Mouse (Mus musculus): ENCODE data around the gene Tbc1d14.
A peak's percentile ranks its signal among the peaks of the same experiment; 100 is the strongest.

The Tbc1d14 gene

DNA sequence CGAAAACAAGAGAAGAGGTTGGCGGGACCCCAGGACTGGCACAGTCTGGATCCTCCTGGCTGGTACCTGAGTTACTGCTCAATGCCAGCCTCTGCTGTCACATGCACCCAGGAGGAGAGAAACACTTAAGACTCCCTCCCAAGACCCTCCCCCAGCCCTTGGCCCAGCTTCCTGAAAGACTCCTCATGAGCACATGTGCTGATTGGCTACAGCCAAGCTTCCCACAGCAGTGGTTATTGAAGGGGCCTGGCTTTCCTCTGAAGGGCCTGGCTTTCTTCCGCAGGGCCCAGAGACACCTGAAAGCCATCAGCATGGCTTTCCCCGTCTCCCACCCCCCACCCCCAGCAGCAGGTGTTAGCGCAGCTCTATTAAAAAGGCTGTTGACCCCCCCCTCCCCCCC is at the start of gene Tbc1d14:
Gene Tbc1d14 (minus strand): TSS at position 101 of the 400 bp plus-strand sequence.
- DNase-seq (ENCODE audit: inconsistent age in 2 of 2, low spot score in 1 of 2) = no peak

DNA sequence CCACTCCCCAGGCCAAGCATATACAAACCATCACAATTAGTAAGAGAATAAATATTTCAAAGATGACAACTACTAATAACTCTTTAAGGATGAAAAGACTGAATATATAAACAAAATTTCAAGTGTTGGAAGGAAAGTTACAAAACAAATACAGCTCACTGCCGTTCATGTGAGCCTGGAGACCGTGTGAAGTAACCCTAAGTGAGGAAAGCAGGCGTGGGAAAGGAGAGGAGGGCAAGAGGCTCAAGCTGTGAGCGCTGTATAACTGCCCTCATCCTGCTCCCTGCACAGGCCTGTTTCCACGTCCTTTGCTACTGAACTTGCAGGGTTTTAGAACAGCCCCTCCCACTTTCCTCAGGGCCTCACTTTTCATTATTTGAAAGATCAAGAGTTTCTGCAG is 32.5 kb upstream of the Tbc1d14 start:
- no peak for DNase-seq (ENCODE audit: inconsistent age in 2 of 2, low spot score in 1 of 2)

DNA sequence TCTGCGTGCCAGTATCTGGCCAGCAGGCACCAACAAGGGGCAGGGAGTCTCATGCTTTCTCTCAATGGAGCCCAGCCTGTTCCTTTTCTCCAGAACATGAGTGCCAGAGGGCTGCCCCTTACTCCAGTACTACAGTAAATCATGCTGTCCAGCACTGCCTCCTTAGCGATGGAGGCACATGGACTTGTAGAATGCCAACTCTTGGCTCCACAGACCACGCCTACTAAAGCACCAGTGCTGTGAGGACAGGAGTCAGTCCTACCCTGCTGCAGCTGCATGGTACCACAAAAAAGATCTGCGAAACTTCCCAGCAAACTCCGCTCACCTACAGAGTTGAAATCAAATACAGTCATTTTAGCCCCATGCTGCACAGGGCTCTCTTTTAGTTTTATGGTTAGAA is 30.6 kb upstream of the Tbc1d14 start:
- DNase-seq (ENCODE audit: inconsistent age in 2 of 2, low spot score in 1 of 2) = no peak

DNA sequence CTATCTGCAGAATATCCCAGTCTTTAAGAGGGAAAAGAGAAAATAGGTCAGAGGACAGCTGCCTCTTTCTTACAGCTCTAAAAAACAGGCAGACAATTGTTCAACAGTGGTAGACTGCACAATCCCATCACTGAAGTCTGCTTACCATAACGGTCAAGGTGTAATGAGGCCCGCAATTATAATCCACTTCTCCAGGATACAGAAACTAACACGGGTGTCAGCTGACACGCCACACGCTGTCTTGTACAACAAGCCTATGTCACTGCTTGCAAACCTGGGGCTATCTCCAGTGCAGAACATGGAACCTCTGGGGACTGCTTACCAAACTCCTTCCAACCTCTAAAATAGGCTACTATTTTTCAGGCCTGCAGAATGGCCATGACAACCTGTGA is 28.0 kb upstream of the Tbc1d14 start:
- peak in 1 of 2 experiments; percentile 67 for DNase-seq (ENCODE audit: inconsistent age in 2 of 2, low spot score in 1 of 2)

DNA sequence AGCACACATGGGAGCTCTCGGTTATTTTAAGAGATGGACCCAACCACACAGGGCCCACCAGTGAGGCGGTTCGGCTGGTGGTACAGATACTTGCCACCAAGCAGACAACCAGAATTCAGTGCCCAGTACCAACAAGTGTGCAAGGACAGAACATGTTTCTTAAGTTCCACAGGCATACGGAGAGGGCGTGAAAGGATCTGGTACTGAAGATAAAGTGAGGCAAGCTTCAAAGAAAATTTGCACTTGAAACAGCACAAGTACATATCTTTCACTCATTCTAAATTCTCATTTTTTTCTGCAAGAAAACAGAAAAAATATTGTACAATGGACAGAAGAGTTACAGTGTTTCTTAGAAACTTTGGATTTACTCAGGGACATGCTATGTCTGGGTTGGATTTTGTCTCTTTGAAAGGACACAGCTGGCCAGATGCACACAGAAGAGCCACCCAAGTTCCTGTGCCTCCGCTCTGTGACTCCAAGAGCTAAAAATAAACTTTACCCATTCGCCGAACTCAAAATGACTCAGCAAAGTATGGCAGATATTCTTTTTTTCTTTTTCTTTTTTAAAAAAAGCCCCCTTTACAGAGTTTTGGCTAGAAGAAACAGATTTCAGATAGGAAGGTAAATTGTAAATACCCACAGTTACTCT is 27.5 kb upstream of the Tbc1d14 start:
- DNase-seq (ENCODE audit: inconsistent age in 2 of 2, low spot score in 1 of 2) = peak in 1 of 2 experiments; percentile 70

DNA sequence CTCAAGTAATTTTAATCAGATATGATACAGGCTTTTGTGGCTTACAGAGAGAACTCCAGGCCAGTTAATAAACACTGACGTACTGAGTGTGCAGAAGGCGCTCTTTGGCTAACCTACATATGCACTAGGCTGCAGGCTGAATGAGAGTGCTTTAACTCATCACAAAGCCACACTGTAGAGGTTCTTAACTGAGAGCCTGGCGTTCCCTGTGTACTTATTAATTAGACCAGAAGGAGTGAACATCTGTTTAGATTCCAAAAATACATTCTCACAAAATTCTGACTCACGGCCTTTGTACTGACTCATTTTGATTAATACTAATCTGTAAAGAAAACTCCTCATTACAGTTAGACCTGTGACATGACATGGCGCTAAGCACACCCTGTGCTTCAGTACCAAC is 25.8 kb upstream of the Tbc1d14 start:
- peak in 1 of 2 experiments; percentile 44 for DNase-seq (ENCODE audit: inconsistent age in 2 of 2, low spot score in 1 of 2)

DNA sequence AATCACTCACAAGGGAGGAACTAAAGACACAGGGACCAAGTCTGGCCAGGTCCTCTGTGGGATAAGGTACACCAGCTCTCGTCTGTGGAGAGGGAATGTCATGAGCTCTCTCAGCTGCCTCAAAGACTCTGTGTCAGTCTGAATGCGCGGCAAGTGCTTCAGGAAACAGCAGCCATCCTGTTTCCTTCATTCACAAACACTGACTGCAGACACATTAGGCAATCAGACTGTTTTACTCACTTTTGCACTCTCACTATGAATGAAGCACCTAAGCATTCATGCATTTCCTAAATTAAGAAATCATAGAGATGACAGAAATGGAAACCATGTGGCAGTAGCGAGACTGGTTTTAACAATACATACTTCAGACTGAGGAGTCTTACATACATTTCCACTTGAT is 25.3 kb upstream of the Tbc1d14 start:
- no peak for DNase-seq (ENCODE audit: inconsistent age in 2 of 2, low spot score in 1 of 2)

DNA sequence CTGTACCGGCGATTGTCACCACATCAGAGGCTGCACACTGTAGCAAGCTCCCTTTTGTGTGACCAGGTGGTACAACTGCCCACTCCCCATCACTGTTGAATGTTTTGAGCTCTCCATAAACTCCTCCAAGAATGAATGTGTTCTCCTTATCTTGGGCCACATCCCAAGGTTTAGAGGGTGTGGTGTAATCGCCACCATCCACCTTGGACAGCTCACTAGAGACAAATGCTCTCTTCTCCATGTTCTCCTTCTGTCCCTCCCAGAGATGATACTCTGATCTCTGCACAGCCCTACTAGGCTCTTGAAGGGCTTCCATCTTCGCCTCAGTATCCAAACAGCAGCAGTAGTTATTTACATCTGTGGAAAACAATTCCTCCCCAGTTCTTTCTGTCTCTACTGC is 21.0 kb upstream of the Tbc1d14 start:
- DNase-seq (ENCODE audit: inconsistent age in 2 of 2, low spot score in 1 of 2) = no peak

DNA sequence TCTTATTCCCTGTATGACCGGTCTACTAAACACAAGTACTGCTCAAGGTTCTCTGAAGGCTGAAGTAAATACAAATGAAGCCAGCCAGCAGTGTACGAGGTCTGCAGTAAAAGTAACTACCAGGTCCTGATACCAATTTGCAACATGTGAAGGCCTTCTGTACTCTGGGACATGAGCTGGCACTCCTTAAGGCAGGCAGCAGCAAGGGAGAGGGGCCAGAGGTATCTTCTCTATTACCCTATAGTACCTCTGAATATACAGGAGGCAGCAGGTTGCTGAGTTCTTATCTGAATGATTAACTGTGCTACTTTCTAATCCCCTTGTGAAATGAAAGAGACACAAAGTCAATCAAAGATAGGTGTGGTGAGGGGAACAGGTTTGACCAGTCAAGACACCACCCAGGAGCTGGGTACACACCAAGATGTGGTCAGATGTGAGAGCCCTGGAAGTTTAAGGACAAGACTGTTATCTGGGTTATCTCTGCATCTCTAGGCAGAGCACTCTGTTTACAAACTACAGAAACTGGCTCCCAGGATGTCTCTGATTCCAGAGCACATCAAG is 15.9 kb upstream of the Tbc1d14 start:
- no peak for DNase-seq (ENCODE audit: inconsistent age in 2 of 2, low spot score in 1 of 2)

DNA sequence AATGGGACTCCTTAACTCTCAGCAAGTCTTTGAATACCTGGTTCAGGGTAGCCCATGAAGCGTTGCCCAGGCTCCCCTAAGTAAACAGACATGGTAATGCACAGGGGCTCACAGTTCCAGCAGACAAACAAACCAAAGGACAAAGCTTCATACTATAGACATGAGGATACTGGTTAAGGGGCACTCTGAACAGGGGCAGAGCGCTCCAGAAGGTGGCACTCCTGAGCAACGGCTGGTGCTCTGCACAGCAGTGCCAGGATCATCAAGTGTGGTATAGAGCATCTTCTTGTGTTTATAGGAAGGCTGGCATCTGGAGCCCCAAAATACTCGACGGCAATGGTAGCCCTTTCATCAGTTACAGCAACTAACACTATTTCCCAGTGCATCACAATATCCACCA is 10.0 kb upstream of the Tbc1d14 start:
- DNase-seq (ENCODE audit: inconsistent age in 2 of 2, low spot score in 1 of 2) = peak; percentile 44 to 78

DNA sequence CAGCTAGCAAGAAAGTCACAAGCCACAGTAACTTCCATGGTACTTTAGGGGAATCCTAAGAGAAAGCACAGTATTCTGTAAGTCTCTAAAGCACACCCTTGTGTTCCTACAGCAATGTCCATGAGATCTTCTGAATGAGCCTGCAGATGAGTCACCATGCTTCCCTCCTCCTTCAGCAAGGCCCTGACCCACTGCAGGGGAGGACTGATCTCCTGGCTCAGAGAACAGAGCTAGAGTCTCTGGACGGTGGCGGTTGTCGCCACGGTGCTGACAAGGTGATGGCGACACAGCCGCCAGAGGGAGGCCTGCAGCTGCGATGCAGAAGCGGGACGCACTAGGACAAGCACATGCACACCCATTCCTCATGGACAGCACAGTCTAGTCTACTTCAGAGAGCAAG is 9.0 kb upstream of the Tbc1d14 start:
- peak; percentile 61 to 70 for DNase-seq (ENCODE audit: inconsistent age in 2 of 2, low spot score in 1 of 2)

DNA sequence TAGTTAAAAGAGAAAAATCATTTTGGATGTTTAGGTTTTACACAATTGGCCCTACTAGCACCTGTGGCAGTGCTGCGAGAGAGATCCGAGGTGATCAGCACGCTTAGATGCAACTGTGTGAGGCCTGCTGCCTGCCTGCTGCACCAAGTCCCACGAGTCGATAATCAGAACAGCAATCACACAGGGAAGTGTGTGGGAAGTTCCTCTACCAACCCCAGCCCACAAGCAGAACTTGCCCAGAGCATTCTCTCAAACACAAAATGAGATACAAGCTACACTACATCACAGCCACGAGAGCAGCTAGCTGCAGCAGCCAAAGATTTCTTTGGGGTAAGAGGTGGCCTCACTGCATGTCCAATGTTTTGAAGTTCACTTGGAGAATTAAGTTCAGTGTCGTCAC is 8.4 kb upstream of the Tbc1d14 start:
- no peak for DNase-seq (ENCODE audit: inconsistent age in 2 of 2, low spot score in 1 of 2)

DNA sequence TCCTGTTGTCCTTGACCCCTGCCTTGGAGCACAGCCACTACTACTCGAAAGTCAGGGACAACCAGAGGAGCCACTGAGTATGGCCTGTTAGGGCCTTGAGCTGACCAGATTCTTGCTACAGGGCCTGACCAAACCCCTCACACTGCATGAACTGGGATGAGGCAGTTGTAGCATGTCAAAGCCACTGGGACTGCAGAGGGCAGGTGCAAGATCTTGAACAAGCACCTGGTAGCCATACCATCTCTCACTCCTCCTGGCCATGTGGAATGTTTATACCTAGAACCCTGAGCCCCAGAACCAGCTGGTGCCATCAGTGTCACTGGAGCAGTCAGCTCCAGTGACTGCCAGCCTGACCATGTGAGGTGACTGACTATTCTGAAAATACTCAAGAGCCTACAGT is 5.8 kb upstream of the Tbc1d14 start:
- DNase-seq (ENCODE audit: inconsistent age in 2 of 2, low spot score in 1 of 2) = no peak

DNA sequence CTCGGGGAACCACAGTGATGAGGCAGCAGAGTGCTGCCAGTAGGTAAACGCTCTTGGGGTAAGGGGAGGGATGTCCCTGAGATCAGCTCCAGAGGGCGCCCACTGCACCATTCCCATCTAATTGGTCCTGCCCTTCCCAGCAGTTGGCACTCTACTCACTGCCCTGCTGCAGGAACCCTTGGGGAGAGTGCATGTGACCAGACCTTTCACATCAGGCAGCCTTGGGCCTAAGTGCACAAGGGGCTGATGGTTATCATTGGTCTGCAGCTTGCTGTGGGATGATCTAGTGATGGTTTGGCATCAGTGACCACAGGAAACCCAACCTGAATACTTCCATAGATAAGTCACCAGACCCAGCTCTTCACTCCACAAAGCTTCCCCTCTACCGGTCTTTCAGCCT is 4.6 kb upstream of the Tbc1d14 start:
- DNase-seq (ENCODE audit: inconsistent age in 2 of 2, low spot score in 1 of 2) = peak in 1 of 2 experiments; percentile 61

DNA sequence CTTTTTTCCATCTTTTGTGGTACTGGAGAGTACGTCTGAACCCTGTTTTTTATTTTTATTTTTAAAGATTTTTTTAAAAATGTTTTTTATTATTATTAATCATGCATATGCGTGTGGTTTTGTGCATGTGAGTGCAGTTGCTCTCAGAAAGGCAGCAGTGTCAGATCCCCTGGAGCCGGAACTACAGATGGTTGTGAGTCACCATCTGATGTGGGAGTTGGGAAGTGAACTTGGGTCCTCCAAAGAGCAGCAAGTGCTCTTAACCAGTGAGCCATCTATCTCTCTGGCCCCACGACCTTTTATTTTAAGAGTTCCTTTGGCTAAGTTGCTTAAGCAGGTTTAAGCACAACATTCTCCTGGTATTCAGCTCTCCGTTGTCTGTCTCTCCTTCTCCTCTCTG is 3.1 kb upstream of the Tbc1d14 start:
- no peak for DNase-seq (ENCODE audit: inconsistent age in 2 of 2, low spot score in 1 of 2)

DNA sequence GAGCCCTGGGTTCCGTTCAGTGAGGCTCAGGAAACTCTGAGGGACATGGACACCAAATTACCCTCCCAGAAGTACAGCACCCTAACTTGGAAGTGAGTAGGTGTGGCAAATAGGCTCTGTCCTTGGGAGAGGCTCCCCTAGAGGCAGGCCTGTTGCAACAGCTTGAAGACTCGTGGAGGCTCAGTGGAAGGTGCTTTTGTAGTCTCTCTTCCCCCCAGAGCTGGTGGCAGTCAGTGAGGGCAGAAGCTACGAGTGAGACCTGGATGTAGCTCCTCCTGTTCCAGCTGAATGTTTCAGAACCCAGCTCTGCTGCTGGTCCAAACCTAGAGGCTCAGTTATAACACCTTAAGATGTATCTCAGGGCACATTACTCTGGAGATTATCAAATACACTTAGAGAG is 2.0 kb upstream of the Tbc1d14 start:
- no peak for DNase-seq (ENCODE audit: inconsistent age in 2 of 2, low spot score in 1 of 2)

DNA sequence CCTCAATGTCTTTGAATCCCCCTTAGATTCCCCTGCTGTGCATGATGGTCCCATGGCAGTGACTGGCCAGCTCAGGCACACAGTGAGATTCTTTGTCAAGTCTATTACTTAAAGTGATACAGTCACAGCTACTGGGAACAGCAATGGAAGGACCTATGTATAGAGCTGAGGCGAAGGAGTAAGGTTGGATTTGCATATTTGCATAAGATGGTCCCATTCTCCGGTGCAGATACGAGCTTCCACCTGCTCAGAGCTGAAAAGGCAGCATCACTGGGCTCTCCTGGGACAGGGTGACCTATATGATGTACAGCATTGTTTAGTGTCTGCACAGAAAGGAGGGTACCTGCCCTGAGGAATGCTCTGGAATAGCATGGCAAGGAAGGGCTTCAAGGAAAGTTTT is 1.3 kb upstream of the Tbc1d14 start:
- no peak for DNase-seq (ENCODE audit: inconsistent age in 2 of 2, low spot score in 1 of 2)

DNA sequence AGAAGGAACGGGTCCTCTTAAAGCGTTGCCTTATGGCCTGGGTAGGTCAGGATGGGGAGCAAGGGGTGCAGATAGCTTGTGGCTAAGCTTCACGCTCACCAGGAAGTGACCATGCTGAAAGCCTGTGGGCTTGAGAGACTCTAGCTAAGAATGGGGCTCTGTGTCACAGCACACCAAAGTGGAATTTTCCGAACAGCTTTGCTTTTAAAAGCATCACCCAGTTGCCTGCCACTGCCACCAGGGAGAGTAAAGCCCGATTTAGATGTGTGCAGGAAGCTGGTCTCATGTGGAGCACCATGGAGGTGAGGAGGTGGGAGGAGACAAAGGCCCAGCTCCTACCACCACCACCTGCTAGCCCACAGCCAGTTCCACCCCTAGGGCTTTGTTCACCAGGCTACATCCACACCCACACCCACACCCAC is 2.6 kb downstream of the Tbc1d14 start:
- no peak for DNase-seq (ENCODE audit: inconsistent age in 2 of 2, low spot score in 1 of 2)

DNA sequence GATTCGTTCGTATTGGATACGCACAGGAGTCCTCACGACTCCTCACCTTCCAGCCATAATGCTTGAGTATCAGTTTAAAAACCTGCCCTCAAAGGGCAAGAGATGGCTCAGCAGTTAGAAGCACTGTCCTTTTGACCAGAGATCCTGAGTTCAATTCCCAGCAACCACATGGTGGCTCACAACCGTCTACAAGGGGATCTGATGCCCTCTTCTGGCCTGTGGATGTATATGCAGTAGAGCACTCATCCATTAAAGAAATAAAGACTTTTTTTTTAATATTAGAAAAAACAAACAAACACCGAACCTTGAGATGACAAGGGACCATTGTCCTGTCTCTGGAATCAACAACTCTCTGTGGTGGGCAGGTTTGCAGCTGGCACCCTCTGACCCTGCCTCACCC is 8.8 kb downstream of the Tbc1d14 start:
- DNase-seq (ENCODE audit: inconsistent age in 2 of 2, low spot score in 1 of 2) = no peak

DNA sequence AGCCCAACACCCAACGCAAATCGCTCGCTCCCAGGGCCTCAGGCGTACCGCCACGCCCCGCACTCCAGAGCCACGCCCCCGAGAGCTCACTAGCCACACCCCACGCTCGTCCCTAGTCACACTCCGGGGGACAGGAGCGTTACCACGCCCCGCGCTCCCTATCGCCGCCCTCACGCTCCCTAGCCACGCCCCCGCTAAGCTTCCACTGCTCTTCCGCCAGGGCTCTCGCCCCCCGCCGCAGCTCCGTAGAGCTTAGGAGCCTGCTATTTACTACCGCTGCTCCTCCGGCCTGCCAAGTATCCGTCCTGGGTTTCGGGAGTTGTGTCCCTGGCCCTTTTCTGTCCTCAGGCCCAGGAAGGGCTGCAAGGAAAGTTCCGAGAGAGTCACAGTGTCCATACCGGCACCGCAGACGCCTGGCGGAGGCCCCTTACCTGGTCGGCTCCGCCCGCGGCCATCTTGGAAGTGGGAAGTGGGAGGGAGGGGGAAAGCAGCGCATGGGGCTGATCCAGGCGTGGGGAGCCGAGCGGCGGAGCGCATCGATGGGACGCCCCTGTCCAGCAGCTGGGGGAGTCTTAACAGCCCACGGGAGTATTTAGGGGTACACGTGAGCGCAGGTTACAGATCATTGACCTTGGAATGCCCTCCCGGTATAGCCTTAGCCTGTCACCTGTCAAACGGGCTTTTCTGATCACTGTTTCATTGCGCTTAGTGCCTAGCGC is 11.0 kb downstream of the Tbc1d14 start:
- peak; percentile 100 for DNase-seq (ENCODE audit: inconsistent age in 2 of 2, low spot score in 1 of 2)

DNA sequence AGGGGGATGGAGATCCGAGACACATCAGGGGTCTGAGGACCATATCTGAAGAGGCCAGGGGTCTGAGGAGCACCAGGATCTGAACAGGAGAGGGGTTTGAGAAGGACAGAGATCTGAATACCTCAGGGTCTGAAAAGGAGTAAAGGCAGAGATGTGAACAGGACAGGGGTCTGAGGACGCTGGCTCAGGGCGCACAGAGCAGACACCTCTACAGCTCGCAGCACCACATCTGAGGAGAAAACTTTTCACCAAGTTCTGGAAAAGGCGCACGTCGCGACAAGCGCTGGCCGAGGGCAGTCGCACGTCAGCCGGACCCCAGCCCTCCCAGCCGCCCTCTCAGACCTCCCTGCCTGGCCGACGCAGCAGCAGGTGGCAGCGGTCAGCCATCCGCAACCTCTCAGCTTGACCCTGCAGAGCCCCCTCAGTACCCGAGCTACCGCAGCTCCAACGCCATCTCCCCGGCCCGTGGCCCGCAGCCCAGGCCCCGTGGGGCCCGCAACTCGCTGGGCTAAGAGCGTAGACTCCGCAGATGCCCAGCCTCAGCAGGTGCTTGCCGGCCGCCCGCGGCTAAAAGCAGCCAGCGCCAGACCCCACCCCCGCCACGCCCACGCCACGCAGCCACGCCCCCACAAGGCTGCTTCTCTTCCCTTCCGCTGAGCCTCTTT is 11.7 kb downstream of the Tbc1d14 start:
- DNase-seq (ENCODE audit: inconsistent age in 2 of 2, low spot score in 1 of 2) = no peak

DNA sequence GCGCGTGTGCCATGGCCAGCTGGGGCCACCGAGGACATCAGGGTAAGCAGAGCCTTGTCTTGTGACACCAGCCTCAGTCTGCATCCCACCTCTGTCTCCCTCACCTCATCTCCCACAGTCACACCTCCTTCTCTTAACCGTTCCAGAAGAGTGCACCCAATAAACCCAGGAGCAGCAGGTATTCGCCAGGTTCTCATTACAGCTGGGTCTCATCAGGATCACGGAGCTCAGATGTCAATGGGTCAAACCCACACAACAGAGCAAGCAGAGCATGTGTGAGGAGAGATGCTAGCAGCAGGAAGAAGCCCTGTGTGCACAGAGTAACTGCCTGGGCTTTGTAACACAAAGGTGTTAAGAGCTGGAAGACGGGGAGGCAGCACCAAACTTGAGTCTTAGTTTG is 13.1 kb downstream of the Tbc1d14 start:
- no peak for DNase-seq (ENCODE audit: inconsistent age in 2 of 2, low spot score in 1 of 2)
